Mouse (Mus musculus): ENCODE measurements around the gene Med13. TPM values are rescaled to one million over a fixed set of nuclear protein-coding genes. Genes with fewer than 3 reads are reported as not detected.

Med13 gene
- polyA plus RNA-seq, 1 experiment: 13.6 TPM

GRCm38 (mm10) chr11:86386576-86386975, 29.2 kb upstream of the Med13 start:
- H3K27ac ChIP-seq (replicated peaks; ENCODE audit: low read depth, low read length): no peak overlapping the region
- H3K4me1 ChIP-seq (ENCODE audit: control insufficient read depth, insufficient read depth, insufficient read length, low read length): no peaks in the 10 kb centered on the region
- no peak overlapping the region for H3K4me3 ChIP-seq (ENCODE audit: insufficient read depth, low read depth, low read length)

- no peak overlapping the region for H3K4me3 ChIP-seq (ENCODE audit: insufficient read depth, low read depth, low read length)
- H3K4me1 ChIP-seq (ENCODE audit: control insufficient read depth, insufficient read depth, insufficient read length, low read length): no peaks in the 10 kb centered on the region; the same call in 1 of the 2 replicates
- no peak overlapping the region for H3K27ac ChIP-seq (replicated peaks; ENCODE audit: low read depth, low read length)
Measured at GRCm38 (mm10) chr11:86385710-86386282, 28.4 kb upstream of the Med13 start.

GRCm38 (mm10) chr11:86384141-86384540, 26.7 kb upstream of the Med13 start:
- no peak overlapping the region for H3K4me3 ChIP-seq (ENCODE audit: insufficient read depth, low read depth, low read length)
- H3K4me1 ChIP-seq (ENCODE audit: control insufficient read depth, insufficient read depth, insufficient read length, low read length): no peaks in the 10 kb centered on the region; the same call in 1 of the 2 replicates
- no peak overlapping the region for H3K27ac ChIP-seq (replicated peaks; ENCODE audit: low read depth, low read length)

- Histone ChIP-seq H3K4me3 (ENCODE audit: insufficient read depth, low read depth, low read length) (no peak overlapping the region), H3K4me1 (ENCODE audit: control insufficient read depth, insufficient read depth, insufficient read length, low read length) (no peaks in the 10 kb centered on the region; the same call in 1 of the 2 replicates), H3K27ac (replicated peaks; ENCODE audit: low read depth, low read length) (no peak overlapping the region)
Measured at GRCm38 (mm10) chr11:86382520-86383157, 25.2 kb upstream of the Med13 start.

GRCm38 (mm10) chr11:86381478-86382091, 24.2 kb upstream of the Med13 start:
- H3K4me1 ChIP-seq (ENCODE audit: control insufficient read depth, insufficient read depth, insufficient read length, low read length): no peaks in the 10 kb centered on the region; the same call in 1 of the 2 replicates
- no peak overlapping the region for H3K27ac ChIP-seq (replicated peaks; ENCODE audit: low read depth, low read length)
- no peak overlapping the region for H3K4me3 ChIP-seq (ENCODE audit: insufficient read depth, low read depth, low read length)

- Histone ChIP-seq H3K4me3 (ENCODE audit: insufficient read depth, low read depth, low read length) (no peak overlapping the region), H3K4me1 (ENCODE audit: control insufficient read depth, insufficient read depth, insufficient read length, low read length) (no peaks in the 10 kb centered on the region; the same call in 1 of the 2 replicates), H3K27ac (replicated peaks; ENCODE audit: low read depth, low read length) (no peak overlapping the region)
Measured at GRCm38 (mm10) chr11:86380521-86381238, 23.3 kb upstream of the Med13 start.

GRCm38 (mm10) chr11:86378981-86379380, 21.6 kb upstream of the Med13 start:
- Histone ChIP-seq H3K4me1 (ENCODE audit: control insufficient read depth, insufficient read depth, insufficient read length, low read length) (no peaks in the 10 kb centered on the region; the same call in 1 of the 2 replicates), H3K27ac (replicated peaks; ENCODE audit: low read depth, low read length) (no peak overlapping the region), H3K4me3 (ENCODE audit: insufficient read depth, low read depth, low read length) (no peak overlapping the region)

- Histone ChIP-seq H3K4me3 (ENCODE audit: insufficient read depth, low read depth, low read length) (no peak overlapping the region), H3K27ac (replicated peaks; ENCODE audit: low read depth, low read length) (no peak overlapping the region), H3K4me1 (ENCODE audit: control insufficient read depth, insufficient read depth, insufficient read length, low read length) (no peaks in the 10 kb centered on the region; the same call in 1 of the 2 replicates)
Measured at GRCm38 (mm10) chr11:86377841-86378240, 20.4 kb upstream of the Med13 start.

- no peaks in the 10 kb centered on the region; the same call in 1 of the 2 replicates for H3K4me1 ChIP-seq (ENCODE audit: control insufficient read depth, insufficient read depth, insufficient read length, low read length)
- H3K27ac ChIP-seq (replicated peaks; ENCODE audit: low read depth, low read length): no peak overlapping the region
- no peak overlapping the region for H3K4me3 ChIP-seq (ENCODE audit: insufficient read depth, low read depth, low read length)
Measured at GRCm38 (mm10) chr11:86376707-86377106, 19.3 kb upstream of the Med13 start.

- H3K4me1 ChIP-seq (ENCODE audit: control insufficient read depth, insufficient read depth, insufficient read length, low read length): no peaks in the 10 kb centered on the region
- no peak overlapping the region for H3K4me3 ChIP-seq (ENCODE audit: insufficient read depth, low read depth, low read length)
- no peak overlapping the region for H3K27ac ChIP-seq (replicated peaks; ENCODE audit: low read depth, low read length)
Measured at GRCm38 (mm10) chr11:86375086-86375485, 17.7 kb upstream of the Med13 start.

- H3K27ac ChIP-seq (replicated peaks; ENCODE audit: low read depth, low read length): no peak overlapping the region
- H3K4me3 ChIP-seq (ENCODE audit: insufficient read depth, low read depth, low read length): no peak overlapping the region
- no peaks in the 10 kb centered on the region for H3K4me1 ChIP-seq (ENCODE audit: control insufficient read depth, insufficient read depth, insufficient read length, low read length)
Measured at GRCm38 (mm10) chr11:86371266-86371665, 13.9 kb upstream of the Med13 start.

- H3K4me3 ChIP-seq (ENCODE audit: insufficient read depth, low read depth, low read length): no peak overlapping the region
- H3K4me1 ChIP-seq (ENCODE audit: control insufficient read depth, insufficient read depth, insufficient read length, low read length): no peaks in the 10 kb centered on the region
- no peak overlapping the region for H3K27ac ChIP-seq (replicated peaks; ENCODE audit: low read depth, low read length)
Measured at GRCm38 (mm10) chr11:86369860-86370259, 12.5 kb upstream of the Med13 start.

- no peaks in the 10 kb centered on the region for H3K4me1 ChIP-seq (ENCODE audit: control insufficient read depth, insufficient read depth, insufficient read length, low read length)
- no peak overlapping the region for H3K4me3 ChIP-seq (ENCODE audit: insufficient read depth, low read depth, low read length)
- no peak overlapping the region for H3K27ac ChIP-seq (replicated peaks; ENCODE audit: low read depth, low read length)
Measured at GRCm38 (mm10) chr11:86369003-86369402, 11.6 kb upstream of the Med13 start.

- no peaks in the 10 kb centered on the region for H3K4me1 ChIP-seq (ENCODE audit: control insufficient read depth, insufficient read depth, insufficient read length, low read length)
- H3K27ac ChIP-seq (replicated peaks; ENCODE audit: low read depth, low read length): no peak overlapping the region
- no peak overlapping the region for H3K4me3 ChIP-seq (ENCODE audit: insufficient read depth, low read depth, low read length)
Measured at GRCm38 (mm10) chr11:86364709-86365452, 7.5 kb upstream of the Med13 start.

Data from brown adipose tissue, adult 24 weeks (tissue).